Mouse (Mus musculus) large intestine, adult 2 months (tissue): Measurements from ENCODE around the gene Gprc6a. TPM values are rescaled to one million over a fixed set of nuclear protein-coding genes. Genes with fewer than 3 reads are reported as not detected.

Experiments
- DNase-seq: peaks from one replicate; pipeline ENCODE4 v3.0.0-alpha.2; 2012; ENCODE audit warnings: low read depth, low spot score
- WGBS: fragments of 180-500 bp; shearing (Covaris S2); methylation state at CpG from one replicate; pipeline ENCODE4 v1.1.7; 2018; 5-methylcytosine and 5-hydroxymethylcytosine counted together
- polyA plus RNA-seq: library from polyadenylated mRNA; depleted of rRNA; stranded (reverse); fragments of >200 nt; gene quantifications from 2 replicates; pipeline ENCODE4 v1.2.3, GENCODE M21; 2012; rRNA removed

Gene Gprc6a
- polyA plus RNA-seq, 1 experiment = not detected

- peak; percentile 40 for DNase-seq
These were observed 36.0 kb downstream of the Gprc6a start for GRCm38 (mm10) chr10:51595001-51595931.

GRCm38 (mm10) chr10:51591574-51591973, 39.7 kb downstream of the Gprc6a start:
- WGBS = 88% methylated on average over 2 of the region's 2 CpGs
- no peak for DNase-seq

More at GRCm38 (mm10) chr10:51595001-51595931, 36.0 kb downstream of the Gprc6a start:
- WGBS = 36% methylated on average over 10 of the region's 10 CpGs

- 7% methylated on average over 19 of the region's 19 CpGs for WGBS
- no peak for DNase-seq
These were observed 41.1 kb downstream of the Gprc6a start, which contains the start of gene Fam162b for GRCm38 (mm10) chr10:51590139-51590574. Fam162b (minus strand) TSS chr10:51590517.

- DNase-seq = no peak
These were observed 46.3 kb downstream of the Gprc6a start for GRCm38 (mm10) chr10:51584919-51585318.

DNA sequence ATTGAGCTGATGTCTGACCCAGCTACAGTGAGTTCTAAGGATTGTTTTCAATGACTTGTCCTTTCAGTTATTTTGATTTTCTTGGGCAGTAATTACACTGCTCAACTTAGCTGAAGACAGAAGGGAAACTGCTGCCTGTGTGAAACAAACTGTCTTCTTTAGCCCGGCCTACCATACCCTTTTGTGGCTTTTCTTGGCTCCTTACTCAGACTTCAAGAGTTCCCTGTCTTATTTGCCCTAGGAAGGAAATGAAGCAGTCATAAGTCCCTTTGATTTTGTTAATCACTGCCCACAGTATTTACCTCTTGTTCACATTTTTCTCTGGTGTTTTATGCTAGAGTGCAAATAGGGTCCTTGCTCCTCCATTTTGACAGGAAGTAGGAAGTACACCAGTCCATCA, 46.9 kb downstream of the Gprc6a start:
- no peak for DNase-seq
- 47% methylated on average over 1 of the region's 1 CpGs for WGBS

DNA sequence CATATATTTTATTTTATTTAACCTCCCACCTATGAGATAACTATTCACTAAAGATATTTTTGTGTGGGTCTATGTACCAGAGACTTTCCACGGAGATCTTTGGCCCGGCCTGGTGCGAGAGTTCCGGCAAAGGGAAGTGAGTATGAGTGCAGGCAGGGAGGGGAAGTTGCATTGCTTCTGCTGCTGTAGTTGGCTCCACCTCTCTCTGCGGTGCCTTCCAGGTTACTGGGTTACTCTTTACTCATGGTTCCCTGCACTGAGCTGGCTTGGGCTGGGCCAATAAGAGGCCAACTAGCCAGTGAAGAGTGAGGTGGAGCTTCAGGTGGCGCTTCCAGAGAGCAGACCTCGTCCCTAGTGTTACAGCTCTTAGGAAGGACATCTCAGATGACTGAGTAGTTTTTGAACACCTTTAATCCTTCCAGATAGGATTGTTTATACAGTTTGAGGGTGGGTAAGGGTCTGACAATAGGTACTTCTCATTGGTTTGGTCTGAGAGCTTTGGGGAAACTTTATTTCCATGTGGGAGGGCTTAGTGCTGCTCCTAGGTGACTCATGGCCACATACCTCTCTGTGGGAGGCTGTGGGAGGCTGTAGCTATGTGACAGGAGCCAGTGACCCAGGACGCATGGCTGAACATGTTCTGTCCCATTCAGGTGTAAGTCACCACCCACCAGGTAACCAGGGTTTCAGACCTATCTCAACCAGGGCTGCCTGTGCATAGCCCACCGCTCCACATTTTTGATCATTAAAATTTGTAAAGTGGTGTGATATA, 59.9 kb downstream of the Gprc6a start:
- WGBS = 49% methylated on average over 9 of the region's 9 CpGs
- DNase-seq = no peak

Other genes starting within 250 kb of the Gprc6a start
- gene Gm49339, start 150.8 kb downstream of the Gprc6a start, polyA plus RNA-seq = 1.5 and 3.0 TPM in 2 replicates
- gene Lilr4b, start 150.8 kb downstream of the Gprc6a start, polyA plus RNA-seq = 1.4 and 3.5 TPM in 2 replicates
- gene Lilrb4a, start 140.5 kb downstream of the Gprc6a start, polyA plus RNA-seq = 1.7 and 2.3 TPM in 2 replicates
- 0.25 and 0.75 TPM in 2 replicates for gene Fam162b, start 40.9 kb downstream of the Gprc6a start, polyA plus RNA-seq
- gene Rfx6, start 46.3 kb upstream of the Gprc6a start, polyA plus RNA-seq = 0.97 and 1.5 TPM in 2 replicates